Mouse (Mus musculus): Measurements from ENCODE around the gene Pard3. TPM values are rescaled to one million over a fixed set of nuclear protein-coding genes. Genes with fewer than 3 reads are reported as not detected.

The Pard3 gene
- polyA plus RNA-seq, 1 experiment, result 51.2 TPM

DNA sequence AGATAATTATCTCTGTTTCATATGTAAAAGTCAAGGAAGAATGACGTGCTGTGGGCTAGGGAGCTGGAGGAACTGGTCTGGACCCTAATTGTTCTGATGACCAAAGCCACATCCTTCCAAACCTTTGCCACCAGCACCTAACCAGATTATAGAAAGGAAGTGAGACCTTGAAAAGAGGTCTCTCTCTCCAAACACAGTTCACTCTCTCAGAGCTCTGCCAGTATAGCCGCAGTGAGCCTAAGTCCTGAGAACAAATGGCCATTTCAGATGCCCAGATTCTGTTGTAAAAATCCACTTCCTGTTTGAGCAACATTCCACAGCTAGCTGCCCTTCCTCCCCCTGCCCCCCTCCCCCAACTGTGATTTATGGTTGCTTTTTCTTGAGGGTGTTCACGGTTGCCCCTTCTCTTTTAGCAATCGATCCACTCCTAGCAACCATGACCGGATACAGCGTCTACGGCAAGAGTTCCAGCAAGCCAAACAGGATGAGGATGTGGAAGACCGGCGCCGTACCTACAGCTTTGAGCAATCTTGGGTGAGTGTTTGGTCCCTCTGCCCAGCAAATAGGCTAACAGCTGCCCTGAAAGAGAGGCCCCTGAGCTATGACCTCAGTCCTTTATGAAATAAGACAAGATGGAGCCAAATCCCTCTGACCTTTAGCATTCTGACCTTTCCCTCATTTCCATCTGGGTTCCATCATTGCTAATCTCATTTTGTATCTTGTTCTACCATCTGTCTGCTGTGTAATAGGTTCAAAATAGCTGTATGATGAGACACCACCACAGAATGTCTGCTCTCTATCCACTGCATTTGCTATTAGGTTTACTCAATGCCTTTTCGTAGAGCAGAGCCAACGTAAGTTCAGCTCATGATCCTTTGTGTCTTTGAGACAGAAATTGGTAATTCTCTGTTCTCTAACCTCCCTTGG is 529.2 kb downstream of the Pard3 start:
- 71% methylated on average over 12 of the region's 12 CpGs for WGBS
- Histone ChIP-seq H3K36me3 (ENCODE audit: control insufficient read depth, insufficient read depth, low read length) (no peaks in the 10 kb centered on the region), H3K27me3 (replicated peaks; ENCODE audit: control insufficient read depth, insufficient read depth, low read length) (no peaks in the 10 kb centered on the region), H3K4me1 (ENCODE audit: control insufficient read depth, insufficient read depth, low read length) (no peaks in the 10 kb centered on the region), H3K27ac (ENCODE audit: insufficient read depth, low read depth, low read length) (0 out of 2 replicates have a peak overlapping the region, but pooled peaks have one; percentile 3), H3K4me3 (ENCODE audit: insufficient read depth, low read depth, low read length) (no peak overlapping the region)
- peak; percentile 20 for DNase-seq
- TF ChIP-seq POLR2A (IDR thresholded peaks at IDR 0.05; ENCODE audit: low read depth, low read length) (no peak), CTCF (conservative IDR thresholded peaks at IDR 0.05; ENCODE audit: insufficient read depth, insufficient read length, low read depth, low read length) (no peak)

- H3K36me3 ChIP-seq (ENCODE audit: control insufficient read depth, insufficient read depth, low read length), result no peaks in the 10 kb centered on the region
- peaks cover 5% of the 10 kb centered on the region; the same call in 1 of the 2 replicates for H3K4me1 ChIP-seq (ENCODE audit: control insufficient read depth, insufficient read depth, low read length)
- 91% methylated on average over 2 of the region's 2 CpGs for WGBS
- DNase-seq, result no peak
- no peaks in the 10 kb centered on the region for H3K27me3 ChIP-seq (replicated peaks; ENCODE audit: control insufficient read depth, insufficient read depth, low read length)
- no peak overlapping the region for H3K4me3 ChIP-seq (ENCODE audit: insufficient read depth, low read depth, low read length)
- TF ChIP-seq CTCF (conservative IDR thresholded peaks at IDR 0.05; ENCODE audit: insufficient read depth, insufficient read length, low read depth, low read length), result no peak
- no peak for TF ChIP-seq POLR2A (IDR thresholded peaks at IDR 0.05; ENCODE audit: low read depth, low read length)
- no peak overlapping the region for H3K27ac ChIP-seq (ENCODE audit: insufficient read depth, low read depth, low read length)
Observed at GRCm38 (mm10) chr8:127600641-127601040, 536.9 kb downstream of the Pard3 start.

GRCm38 (mm10) chr8:127603062-127603461 is 539.4 kb downstream of the Pard3 start:
- Histone ChIP-seq H3K36me3 (ENCODE audit: control insufficient read depth, insufficient read depth, low read length) (no peaks in the 10 kb centered on the region), H3K27me3 (replicated peaks; ENCODE audit: control insufficient read depth, insufficient read depth, low read length) (no peaks in the 10 kb centered on the region), H3K27ac (ENCODE audit: insufficient read depth, low read depth, low read length) (no peak overlapping the region), H3K4me1 (ENCODE audit: control insufficient read depth, insufficient read depth, low read length) (peaks cover 5% of the 10 kb centered on the region; the same call in 1 of the 2 replicates), H3K4me3 (ENCODE audit: insufficient read depth, low read depth, low read length) (no peak overlapping the region)
- DNase-seq, result no peak
- TF ChIP-seq POLR2A (IDR thresholded peaks at IDR 0.05; ENCODE audit: low read depth, low read length), result no peak
- TF ChIP-seq CTCF (conservative IDR thresholded peaks at IDR 0.05; ENCODE audit: insufficient read depth, insufficient read length, low read depth, low read length), result no peak
- 93% methylated on average over 15 of the region's 15 CpGs for WGBS

GRCm38 (mm10) chr8:127608541-127609270 is 545.0 kb downstream of the Pard3 start:
- DNase-seq, result no peak
- H3K4me3 ChIP-seq (ENCODE audit: insufficient read depth, low read depth, low read length), result no peak overlapping the region
- H3K36me3 ChIP-seq (ENCODE audit: control insufficient read depth, insufficient read depth, low read length), result no peaks in the 10 kb centered on the region; the same call in 1 of the 2 replicates
- 62% methylated on average over 7 of the region's 7 CpGs for WGBS
- TF ChIP-seq CTCF (conservative IDR thresholded peaks at IDR 0.05; ENCODE audit: insufficient read depth, insufficient read length, low read depth, low read length) (no peak), POLR2A (IDR thresholded peaks at IDR 0.05; ENCODE audit: low read depth, low read length) (no peak)
- no peaks in the 10 kb centered on the region for H3K27me3 ChIP-seq (replicated peaks; ENCODE audit: control insufficient read depth, insufficient read depth, low read length)
- H3K4me1 ChIP-seq (ENCODE audit: control insufficient read depth, insufficient read depth, low read length), result peaks cover 5% of the 10 kb centered on the region; the same call in 1 of the 2 replicates
- H3K27ac ChIP-seq (ENCODE audit: insufficient read depth, low read depth, low read length), result no peak overlapping the region

DNA sequence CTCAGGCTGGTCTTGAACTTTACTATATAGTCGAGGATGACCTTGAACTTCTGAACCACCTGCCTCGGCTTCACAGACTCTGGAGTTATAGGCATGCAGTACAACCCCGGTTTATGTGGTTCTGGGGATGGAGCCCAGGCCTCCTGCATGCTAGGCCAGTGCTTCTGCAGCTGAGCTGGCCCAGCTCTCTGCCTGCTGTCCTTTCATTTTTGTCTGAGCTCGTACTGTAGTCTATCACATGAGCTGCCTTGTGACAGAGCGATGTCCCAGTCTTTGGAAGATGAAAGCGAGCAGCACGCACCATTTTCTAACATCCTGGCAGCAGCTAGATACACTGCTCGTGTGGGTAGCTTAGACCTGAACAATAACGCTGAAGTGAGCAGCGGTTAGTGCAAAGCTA is 545.6 kb downstream of the Pard3 start:
- Histone ChIP-seq H3K36me3 (ENCODE audit: control insufficient read depth, insufficient read depth, low read length) (no peaks in the 10 kb centered on the region; the same call in 1 of the 2 replicates), H3K27ac (ENCODE audit: insufficient read depth, low read depth, low read length) (no peak overlapping the region), H3K4me1 (ENCODE audit: control insufficient read depth, insufficient read depth, low read length) (peaks cover 5% of the 10 kb centered on the region; the same call in 1 of the 2 replicates), H3K27me3 (replicated peaks; ENCODE audit: control insufficient read depth, insufficient read depth, low read length) (no peaks in the 10 kb centered on the region), H3K4me3 (ENCODE audit: insufficient read depth, low read depth, low read length) (no peak overlapping the region)
- no peak for DNase-seq
- TF ChIP-seq POLR2A (IDR thresholded peaks at IDR 0.05; ENCODE audit: low read depth, low read length), result no peak
- 81% methylated on average over 10 of the region's 10 CpGs for WGBS

DNA sequence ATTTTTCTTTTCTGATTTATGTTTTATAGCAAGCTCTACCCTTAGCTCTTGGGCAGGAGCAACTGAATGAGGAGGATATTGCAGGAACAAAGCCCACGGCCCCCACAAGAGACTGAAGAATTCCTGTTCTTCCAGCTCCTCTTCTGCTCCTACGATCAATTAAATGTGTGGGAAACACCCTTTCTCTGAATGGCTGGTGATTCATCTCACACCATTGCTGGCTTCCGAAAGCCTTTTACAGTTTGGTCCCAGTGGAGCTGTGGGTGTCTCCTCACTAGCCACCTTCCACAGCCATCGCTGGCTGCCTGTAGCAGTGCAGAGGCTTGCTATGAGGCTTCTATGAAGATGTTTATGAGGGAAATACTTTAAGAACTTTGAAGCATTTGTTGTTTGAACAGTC is 550.5 kb downstream of the Pard3 start:
- no peaks in the 10 kb centered on the region; the same call in 1 of the 2 replicates for H3K36me3 ChIP-seq (ENCODE audit: control insufficient read depth, insufficient read depth, low read length)
- no peak overlapping the region for H3K4me3 ChIP-seq (ENCODE audit: insufficient read depth, low read depth, low read length)
- no peak overlapping the region for H3K27ac ChIP-seq (ENCODE audit: insufficient read depth, low read depth, low read length)
- TF ChIP-seq POLR2A (IDR thresholded peaks at IDR 0.05; ENCODE audit: low read depth, low read length) (no peak), CTCF (conservative IDR thresholded peaks at IDR 0.05; ENCODE audit: insufficient read depth, insufficient read length, low read depth, low read length) (no peak)
- no peaks in the 10 kb centered on the region for H3K27me3 ChIP-seq (replicated peaks; ENCODE audit: control insufficient read depth, insufficient read depth, low read length)
- 91% methylated on average over 4 of the region's 4 CpGs for WGBS
- H3K4me1 ChIP-seq (ENCODE audit: control insufficient read depth, insufficient read depth, low read length), result no peaks in the 10 kb centered on the region
- no peak for DNase-seq

- Histone ChIP-seq H3K4me1 (ENCODE audit: control insufficient read depth, insufficient read depth, low read length) (no peaks in the 10 kb centered on the region), H3K4me3 (ENCODE audit: insufficient read depth, low read depth, low read length) (no peak overlapping the region), H3K36me3 (ENCODE audit: control insufficient read depth, insufficient read depth, low read length) (no peaks in the 10 kb centered on the region), H3K27ac (ENCODE audit: insufficient read depth, low read depth, low read length) (no peak overlapping the region), H3K27me3 (replicated peaks; ENCODE audit: control insufficient read depth, insufficient read depth, low read length) (no peaks in the 10 kb centered on the region)
- TF ChIP-seq POLR2A (IDR thresholded peaks at IDR 0.05; ENCODE audit: low read depth, low read length) (no peak), CTCF (conservative IDR thresholded peaks at IDR 0.05; ENCODE audit: insufficient read depth, insufficient read length, low read depth, low read length) (no peak)
- 82% methylated on average over 2 of the region's 2 CpGs for WGBS
- no peak for DNase-seq
Observed at GRCm38 (mm10) chr8:127616681-127617080, 553.0 kb downstream of the Pard3 start.
